Mouse (Mus musculus): ENCODE data around the gene Olfr64.

The Olfr64 gene

DNA sequence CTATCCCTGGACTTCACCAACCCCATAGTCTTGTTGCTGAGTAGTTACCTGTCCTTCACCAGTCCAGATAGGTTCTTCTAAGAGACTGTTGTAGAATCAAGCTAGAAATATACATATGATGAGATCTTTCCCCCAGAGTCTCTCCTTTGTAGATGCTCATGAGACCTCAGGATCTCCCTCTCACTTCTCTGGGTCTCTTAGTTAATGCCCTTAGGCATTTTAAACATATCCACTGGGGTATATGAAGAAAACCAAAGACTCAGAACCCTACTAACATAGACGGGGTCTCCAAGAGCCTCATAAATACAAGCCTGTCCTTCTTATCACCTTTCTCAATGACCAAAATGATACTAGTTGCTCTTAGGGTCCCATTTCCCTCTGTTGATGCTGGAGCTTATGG is at the start of gene Olfr64:
Gene Olfr64, minus strand, starts transcription at position 101 of the 400 bp plus-strand sequence.
- CTCF ChIA-PET = interaction anchor here in 1 of 4 experiments (1.4 kb wide), 1 partner anchor 19 kb away, joined by 3 read pairs; no protein-coding TSS in a partner anchor
- POLR2A ChIA-PET = no interaction called here

- CTCF ChIA-PET = interaction anchor here (0.6 to 1.5 kb wide), 11 partner anchors 9 to 1435 kb away, joined by 3 to 6 read pairs (median 3); no protein-coding TSS in a partner anchor
- POLR2A ChIA-PET = no interaction called here
These were observed 48.4 kb upstream of the Olfr64 start for GRCm38 (mm10) chr7:103942730-103943129.

DNA sequence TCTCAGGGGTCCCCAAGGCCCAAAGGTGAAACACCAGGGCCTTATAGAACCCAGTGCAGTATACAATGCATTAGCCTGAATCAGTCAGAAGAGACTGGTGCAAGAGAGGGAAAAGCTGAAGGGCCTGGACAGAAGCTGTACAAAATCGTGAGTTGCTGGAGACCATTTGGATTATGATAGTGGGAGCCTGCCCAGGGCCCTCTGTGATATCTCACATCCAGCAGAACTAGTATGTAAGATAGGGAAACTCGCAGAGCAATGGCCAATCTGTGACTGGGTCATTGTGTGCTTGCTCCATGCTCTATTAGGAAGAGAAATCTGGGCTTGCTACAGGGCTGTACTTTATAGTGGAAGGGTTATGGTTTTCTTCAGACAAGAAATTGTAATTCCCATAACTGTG is 40.0 kb upstream of the Olfr64 start, which contains the start of gene Olfr632:
Gene Olfr632, plus strand, starts transcription at position 84 of the 400 bp plus-strand sequence.
- ChIA-PET POLR2A (interaction anchor here in 1 of 4 experiments (1.2 kb wide), 1 partner anchor 126 kb away, joined by 3 read pairs; no protein-coding TSS in a partner anchor), CTCF (no interaction called here)

DNA sequence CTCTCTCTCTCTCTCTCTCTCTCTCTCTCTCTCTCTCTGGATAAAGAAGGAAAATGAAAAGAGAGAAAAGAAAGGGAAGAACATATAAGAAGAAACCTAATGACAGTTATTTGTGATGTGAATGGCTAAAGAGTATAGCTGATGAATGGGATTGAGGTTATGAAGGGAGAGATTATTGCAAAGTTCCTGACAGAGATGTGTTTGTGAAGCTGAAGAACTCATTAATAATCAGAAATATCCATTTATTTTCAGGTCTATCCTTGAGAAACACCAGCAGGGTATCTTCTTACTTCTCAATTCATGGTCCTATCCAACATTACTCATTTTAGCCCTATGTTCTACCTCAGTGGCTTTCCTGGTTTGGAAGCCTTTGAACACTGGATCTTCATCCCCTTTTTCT is 34.2 kb upstream of the Olfr64 start, which contains the start of gene Olfr631:
Gene Olfr631, plus strand, starts transcription at position 301 of the 400 bp plus-strand sequence.
- ChIA-PET POLR2A (no interaction called here), CTCF (no interaction called here)

GRCm38 (mm10) chr7:103915338-103915737 is 21.1 kb upstream of the Olfr64 start:
- CTCF ChIA-PET = no interaction called here
- POLR2A ChIA-PET = no interaction called here

- CTCF ChIA-PET = interaction anchor here in 2 of 4 experiments (0.5 to 1.0 kb wide), 4 partner anchors 19 to 1457 kb away, joined by 3 to 4 read pairs (median 3); partner anchors contain the start of gene Olfr64 (in 1 of the 2)
- POLR2A ChIA-PET = no interaction called here
These were observed 18.8 kb upstream of the Olfr64 start for GRCm38 (mm10) chr7:103912969-103913511.

DNA sequence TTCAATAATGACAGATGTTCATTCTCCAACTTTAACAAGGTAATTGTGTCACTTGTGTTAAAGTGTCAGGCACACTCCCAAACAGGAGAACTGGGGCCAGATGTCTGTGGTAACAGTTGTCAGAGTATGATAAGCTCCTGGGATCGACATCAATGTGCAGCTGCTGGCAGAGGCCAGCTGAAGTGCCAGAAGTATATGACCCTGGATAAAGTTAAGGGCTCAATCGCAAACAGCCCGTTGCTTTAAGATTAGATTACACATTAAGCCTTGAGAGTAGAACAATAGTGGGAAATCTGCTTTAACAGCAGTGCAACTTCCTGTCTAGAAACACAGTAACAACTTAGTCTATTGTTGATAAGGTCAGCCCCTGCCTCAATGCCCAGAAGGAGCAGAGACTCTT is 15.8 kb upstream of the Olfr64 start:
- ChIA-PET POLR2A (no interaction called here), CTCF (no interaction called here)

DNA sequence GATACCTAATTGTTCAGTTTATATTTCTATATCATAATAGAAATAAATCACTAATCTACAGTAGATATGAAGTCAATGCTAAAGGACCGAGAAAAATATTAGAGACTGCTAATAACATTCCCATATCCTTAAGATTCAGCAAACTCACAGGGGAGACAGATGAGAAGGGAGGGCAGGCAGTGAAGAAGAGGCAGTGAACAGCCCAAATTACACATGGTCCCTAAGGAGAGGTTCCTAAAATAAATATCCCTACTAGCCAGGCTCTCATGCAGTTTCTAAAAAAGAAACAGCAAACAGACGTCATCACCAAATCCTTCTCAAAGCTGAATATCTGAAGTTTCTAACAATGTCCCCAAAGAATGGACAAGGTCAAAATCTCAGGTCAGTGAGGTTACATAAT is 8.9 kb upstream of the Olfr64 start, which contains the start of gene Olfr65:
Gene Olfr65, plus strand, starts transcription at position 301 of the 400 bp plus-strand sequence.
- CTCF ChIA-PET = no interaction called here
- POLR2A ChIA-PET = no interaction called here

GRCm38 (mm10) chr7:103886152-103886551 is 8.1 kb downstream of the Olfr64 start, which contains the start of gene Olfr66:
Olfr66 (minus strand) TSS chr7:103886252.
- ChIA-PET CTCF (no interaction called here), POLR2A (no interaction called here)

GRCm38 (mm10) chr7:103877093-103877492 is 17.2 kb downstream of the Olfr64 start:
- ChIA-PET CTCF (no interaction called here), POLR2A (interaction anchor here in 1 of 4 experiments (0.6 kb wide), 1 partner anchor 1049 kb away, joined by 6 read pairs; no protein-coding TSS in a partner anchor)

DNA sequence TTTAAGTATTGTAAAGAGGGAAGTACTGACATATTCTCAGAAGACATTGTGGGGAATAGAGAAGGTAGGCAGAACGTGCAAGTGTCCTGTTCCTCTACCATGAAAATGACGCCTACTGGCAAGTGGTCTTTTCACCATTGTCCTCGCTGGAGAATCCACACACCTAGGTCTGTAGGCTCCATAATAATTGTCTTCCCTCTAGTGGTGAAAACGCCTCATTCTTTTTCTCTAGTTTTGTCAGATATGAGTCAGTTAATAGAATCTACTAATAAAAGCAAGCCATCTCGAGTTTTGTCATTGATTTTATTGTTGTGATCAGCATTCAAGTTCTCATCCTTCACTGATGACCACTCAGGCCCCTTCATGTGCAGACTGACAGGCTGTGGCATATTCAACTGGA is 19.8 kb downstream of the Olfr64 start:
- CTCF ChIA-PET = no interaction called here
- POLR2A ChIA-PET = no interaction called here

- ChIA-PET POLR2A (no interaction called here), CTCF (no interaction called here)
These were observed 21.2 kb downstream of the Olfr64 start for GRCm38 (mm10) chr7:103873064-103873463.

DNA sequence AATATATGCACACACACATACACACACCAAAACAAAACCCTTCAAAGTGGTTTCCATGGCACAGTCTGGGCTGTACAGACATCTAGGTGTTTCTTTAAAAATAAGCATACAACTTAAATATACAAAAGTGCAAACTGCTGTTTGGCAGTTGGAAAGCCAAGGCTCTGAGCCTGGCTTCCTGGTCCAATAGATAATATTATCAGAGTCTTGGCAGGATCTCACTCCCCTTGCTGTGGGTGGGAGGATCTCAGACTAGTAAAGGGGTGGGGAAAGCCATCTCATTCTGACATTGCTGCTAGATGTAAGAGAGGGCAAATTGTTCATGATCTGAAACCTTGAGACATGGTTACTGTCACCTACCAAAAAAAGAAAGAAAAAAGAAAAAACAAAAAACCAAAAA is 23.6 kb downstream of the Olfr64 start:
- CTCF ChIA-PET = no interaction called here

GRCm38 (mm10) chr7:103865716-103866115 is 28.6 kb downstream of the Olfr64 start:
- ChIA-PET POLR2A (no interaction called here), CTCF (interaction anchor here in 1 of 4 experiments (1.1 kb wide), 1 partner anchor 59 kb away, joined by 3 read pairs; no protein-coding TSS in a partner anchor)

More for the DNA sequence above, 23.6 kb downstream of the Olfr64 start:
- POLR2A ChIA-PET = no interaction called here

DNA sequence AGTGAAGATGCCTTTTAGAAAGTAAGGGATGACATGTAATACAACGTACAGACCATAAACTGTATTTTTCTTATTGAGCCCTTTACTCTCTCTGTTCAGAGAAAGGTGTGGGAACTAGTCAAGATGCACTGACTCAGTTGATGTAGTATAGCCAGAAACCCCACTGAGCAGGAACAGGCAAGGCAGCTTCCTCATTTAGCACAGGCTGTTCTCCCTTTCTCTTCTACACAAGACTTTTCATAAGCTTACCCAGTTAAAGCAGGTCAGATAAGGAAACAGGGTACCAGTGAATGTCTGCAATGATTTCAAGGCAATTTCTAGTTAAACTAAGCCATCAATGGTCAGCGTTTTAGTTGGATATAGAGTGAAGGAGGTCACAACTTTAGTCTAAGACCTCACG is 32.8 kb downstream of the Olfr64 start:
- POLR2A ChIA-PET = no interaction called here
- CTCF ChIA-PET = no interaction called here

GRCm38 (mm10) chr7:103860855-103861254 is 33.4 kb downstream of the Olfr64 start:
- POLR2A ChIA-PET = no interaction called here
- CTCF ChIA-PET = interaction anchor here in 1 of 4 experiments (0.6 kb wide), 1 partner anchor 54 kb away, joined by 3 read pairs; no protein-coding TSS in a partner anchor

- CTCF ChIA-PET = no interaction called here
These were observed 35.2 kb downstream of the Olfr64 start for GRCm38 (mm10) chr7:103859076-103859475.

DNA sequence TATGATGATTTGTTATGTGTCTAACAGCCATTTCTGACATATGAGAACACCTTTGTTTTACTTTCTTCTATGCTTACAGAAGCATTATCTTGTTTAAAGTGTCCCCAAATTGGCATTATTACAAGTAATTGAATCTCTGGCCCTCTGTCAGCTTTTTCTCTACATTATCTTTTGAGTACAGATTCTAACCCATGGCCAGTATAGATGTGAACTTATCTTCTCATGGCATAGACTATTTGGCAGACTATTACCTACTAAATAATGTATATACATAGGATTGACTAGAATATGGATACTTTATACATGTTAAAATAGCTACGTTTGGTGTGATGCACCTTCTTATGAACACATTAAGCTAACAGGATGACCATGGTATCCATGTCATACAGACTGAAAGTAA is 39.6 kb downstream of the Olfr64 start:
- ChIA-PET POLR2A (no interaction called here), CTCF (no interaction called here)

More at GRCm38 (mm10) chr7:103859076-103859475, 35.2 kb downstream of the Olfr64 start:
- POLR2A ChIA-PET = no interaction called here

- CTCF ChIA-PET = no interaction called here
- POLR2A ChIA-PET = no interaction called here
These were observed 41.2 kb downstream of the Olfr64 start, which contains the start of gene Hbb-y for GRCm38 (mm10) chr7:103853090-103853489. Hbb-y (minus strand) TSS chr7:103853216.

DNA sequence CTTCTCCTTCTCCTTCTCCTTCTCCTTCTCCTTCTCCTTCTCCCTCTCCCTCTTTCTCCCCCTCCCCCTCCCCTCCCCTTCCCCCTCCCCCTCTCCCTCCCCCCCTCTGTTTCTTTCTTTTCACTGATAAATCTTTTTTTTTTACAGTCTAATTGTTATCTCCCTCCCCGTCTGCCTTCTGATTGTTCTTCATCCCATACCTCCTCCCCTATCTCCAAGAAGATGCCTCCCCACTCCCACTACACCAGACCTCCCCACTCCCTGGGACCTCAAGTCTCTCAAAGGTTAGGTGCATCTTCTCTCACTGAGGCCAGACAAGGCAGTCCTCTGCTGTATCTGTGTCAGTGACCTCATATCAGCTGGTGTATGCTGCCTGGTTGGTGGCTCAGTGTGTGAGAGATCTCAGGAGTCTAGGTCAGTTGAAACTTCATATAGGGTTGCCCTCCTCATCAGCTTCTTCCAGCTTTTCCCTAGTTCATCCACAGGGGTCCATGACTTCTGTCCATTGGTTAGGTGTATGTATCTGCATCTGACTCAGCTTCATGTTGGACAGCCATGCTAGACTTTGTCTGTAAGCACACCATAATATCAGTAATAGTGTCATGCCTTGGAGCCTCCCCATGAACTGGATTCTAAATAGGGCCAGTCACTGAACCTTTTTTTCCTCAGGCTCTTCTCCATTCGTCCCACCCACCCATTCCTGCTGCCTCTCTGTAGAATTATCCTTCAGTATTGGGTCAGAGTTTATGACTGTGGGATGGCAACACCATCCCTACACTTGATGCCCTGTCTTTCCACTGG is 49.6 kb downstream of the Olfr64 start:
- ChIA-PET POLR2A (no interaction called here), CTCF (no interaction called here)

GRCm38 (mm10) chr7:103843034-103843433 is 51.3 kb downstream of the Olfr64 start, which contains the start of gene Hbb-bh1:
Hbb-bh1 (minus strand) TSS chr7:103843164.
- POLR2A ChIA-PET = no interaction called here
- CTCF ChIA-PET = no interaction called here
